Mouse (Mus musculus) ES-E14 (cell line): ENCODE measurements around the gene Smarcd3. TPM values are rescaled to one million over a fixed set of nuclear protein-coding genes. Genes with fewer than 3 reads are reported as not detected.

Source experiments
- DNase-seq: peaks from one replicate; pipeline ENCODE4 v3.0.0-alpha.2; 2013; ENCODE audit warnings: low read depth, low spot score
- H3K27ac ChIP-seq: 2 replicates; pipeline ENCODE4 v1.5.1; 2012; ENCODE audit warnings: low read depth, mild to moderate bottlenecking, low read length, moderate library complexity, mixed read lengths; ENCODE audit not compliant: poor library complexity, insufficient read depth, severe bottlenecking
- H3K36me3 ChIP-seq: 2 replicates; pipeline ENCODE4 v1.6.1; 2012; ENCODE audit warnings: mild to moderate bottlenecking, low read length, moderate library complexity, mixed read lengths; ENCODE audit not compliant: control insufficient read depth, poor library complexity, insufficient read depth, severe bottlenecking
- H3K4me1 ChIP-seq, 2 experiments: fragments of 150-350 bp in 1 of 2; sonication (generic) in 1 of 2; 2 replicates each; pipeline ENCODE4 v1.6.1; 2012; ENCODE audit warnings: low read length in 2 of 2, mild to moderate bottlenecking in 1 of 2, mixed read lengths in 1 of 2; ENCODE audit not compliant: control insufficient read depth in 2 of 2, insufficient read depth in 2 of 2, poor library complexity in 1 of 2
- H3K4me3 ChIP-seq, 2 experiments: fragments of 150-350 bp in 1 of 2; sonication (generic) in 1 of 2; 2 replicates each; pipeline ENCODE4 v1.5.1; 2012; ENCODE audit warnings: low read length in 2 of 2, low read depth in 1 of 2, mild to moderate bottlenecking in 1 of 2, mixed read lengths in 1 of 2; ENCODE audit not compliant: insufficient read depth in 1 of 2, poor library complexity in 1 of 2, severe bottlenecking in 1 of 2
- H3K9ac ChIP-seq: 2 replicates; pipeline ENCODE4 v1.6.1; 2012; ENCODE audit warnings: low read depth, mild to moderate bottlenecking, low read length, mixed read lengths; ENCODE audit not compliant: poor library complexity, insufficient read depth, severe bottlenecking
- H3K9me3 ChIP-seq: fragments of 150-350 bp; sonication (generic); 2 replicates; pipeline ENCODE4 v1.6.1; 2012; ENCODE audit warnings: low read depth, mild to moderate bottlenecking, low read length; ENCODE audit not compliant: control insufficient read depth, insufficient read depth
- CHD2 ChIP-seq: IDR thresholded peaks from 2 replicates; pipeline ENCODE4 v1.6.1; 2014; ENCODE audit warnings: mild to moderate bottlenecking, low read depth, low read length, inconsistent platforms
- HCFC1 ChIP-seq: IDR thresholded peaks from 2 replicates; pipeline ENCODE4 v1.6.1; 2012; ENCODE audit warnings: low read length, inconsistent platforms, borderline replicate concordance; ENCODE audit not compliant: insufficient read depth
- MAFK ChIP-seq: IDR thresholded peaks from 2 replicates; pipeline ENCODE4 v1.6.1; 2014; ENCODE audit warnings: mild to moderate bottlenecking, low read depth, low read length, inconsistent platforms; ENCODE audit not compliant: insufficient read depth
- ZC3H11A ChIP-seq: IDR thresholded peaks from 2 replicates; pipeline ENCODE4 v1.6.1; 2012; ENCODE audit warnings: low read depth, mild to moderate bottlenecking, inconsistent platforms, low read length, borderline replicate concordance
- ZNF384 ChIP-seq: IDR thresholded peaks from 2 replicates; pipeline ENCODE4 v1.6.1; 2012; ENCODE audit warnings: low read depth, low read length, inconsistent platforms
- in situ Hi-C, 2 experiments: fragments of 600-800 bp; cut with MboI; formaldehyde crosslinking; loops; one replicate each; pipeline ENCODE4 v1.15.1; 2025; ENCODE audit warnings: low sequenced_read_pairs in 2 of 2, inconsistent platforms in 1 of 2; ENCODE audit not compliant: unreplicated experiment in 2 of 2
- total RNA-seq: library from RNA; depleted of rRNA; stranded (reverse); fragments of 300-350 nt; gene quantifications from 2 replicates; pipeline ENCODE4 v1.2.3, GENCODE M21; 2012

The Smarcd3 gene
- total RNA-seq, 1 experiment: 4.9 TPM

DNA sequence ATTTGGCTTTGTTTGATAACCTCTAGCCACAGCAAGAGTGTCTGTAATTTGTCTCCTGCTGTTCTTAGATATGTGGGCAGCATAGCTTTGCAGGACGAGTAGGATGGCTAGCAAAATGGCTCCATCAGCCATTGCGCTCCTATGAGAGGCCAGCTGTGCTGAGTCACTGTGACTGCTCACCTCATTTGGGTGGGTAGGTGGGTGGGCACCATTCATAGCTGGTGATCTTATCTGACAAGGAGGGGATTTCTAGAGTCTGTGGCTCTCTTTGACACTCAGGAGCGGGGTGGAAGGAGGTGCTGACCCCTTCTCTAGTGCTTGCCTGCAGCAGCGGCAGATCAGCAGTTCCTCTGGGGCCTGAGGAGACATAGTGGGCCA is 37.0 kb downstream of the Smarcd3 start:
- TF ChIP-seq HCFC1 (no peak), MAFK (0 out of 2 replicates have a peak, but pooled peaks have one; percentile 47)
- in situ Hi-C loops: no loop called here
- Histone ChIP-seq H3K4me1 (peaks cover 2 to 6% of the 10 kb centered on the region in 2 experiments; a peak in 2 of 4 replicates), H3K27ac (no peak overlapping the region), H3K36me3 (peaks cover 8% of the 10 kb centered on the region; the same call in 1 of the 2 replicates), H3K4me3 (peak overlapping the region; percentile 74 to 81), H3K9me3 (no peaks in the 10 kb centered on the region), H3K9ac (peak overlapping the region; percentile 71)
- DNase-seq: no peak

- Histone ChIP-seq H3K9ac (peak within 1 kb of the TSS; percentile 71), H3K9me3 (no peaks in the 10 kb centered on the region), H3K27ac (no peak within 1 kb of the TSS), H3K4me1 (peaks cover 2 to 5% of the 10 kb centered on the region in 2 experiments; a peak in 2 of 4 replicates), H3K36me3 (peaks cover 8% of the 10 kb centered on the region; the same call in 1 of the 2 replicates), H3K4me3 (peak within 1 kb of the TSS; percentile 74 to 81)
- TF ChIP-seq ZNF384: no peak
- no peak for TF ChIP-seq ZC3H11A
- no peak for TF ChIP-seq CHD2
- no peak for TF ChIP-seq HCFC1
- TF ChIP-seq MAFK: no peak
- in situ Hi-C loops: no loop called here
- peak; percentile 79 for DNase-seq
Measured at GRCm38 (mm10) chr5:24586547-24587199, 37.5 kb downstream of the Smarcd3 start, which contains the start of gene Chpf2. Gene Chpf2 (plus strand): TSS chr5:24586741.

DNA sequence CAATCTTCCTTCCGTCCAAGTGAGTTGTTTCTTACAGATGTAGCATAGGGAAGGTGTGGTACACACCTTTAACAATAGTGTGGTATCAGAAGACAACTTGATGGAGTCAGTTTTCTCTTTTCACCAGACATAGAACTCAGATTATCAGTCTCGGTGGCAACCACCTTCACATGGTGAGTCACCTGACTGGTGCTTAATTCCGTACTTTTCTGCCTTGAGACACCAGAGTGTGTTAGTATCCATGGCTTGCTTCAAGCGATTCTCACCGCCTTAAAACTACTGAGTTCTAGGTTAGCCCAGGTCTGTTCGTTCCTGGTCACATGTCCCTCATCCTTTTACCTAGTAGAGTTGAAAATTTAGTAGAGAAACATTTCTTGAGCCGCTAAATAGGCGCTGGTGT is 38.1 kb downstream of the Smarcd3 start:
- DNase-seq: no peak
- Histone ChIP-seq H3K9ac (peak overlapping the region; percentile 35; the same call in 1 of the 2 replicates), H3K4me1 (no peaks in the 10 kb centered on the region; a peak in 1 of 4 replicates), H3K27ac (no peak overlapping the region), H3K36me3 (peaks cover 8% of the 10 kb centered on the region; the same call in 1 of the 2 replicates), H3K9me3 (no peaks in the 10 kb centered on the region), H3K4me3 (peak overlapping the region; percentile 74 to 81)
- TF ChIP-seq HCFC1: no peak
- TF ChIP-seq MAFK: no peak
- TF ChIP-seq ZC3H11A: no peak
- TF ChIP-seq ZNF384: no peak
- TF ChIP-seq CHD2: no peak
- in situ Hi-C loops: no loop called here

DNA sequence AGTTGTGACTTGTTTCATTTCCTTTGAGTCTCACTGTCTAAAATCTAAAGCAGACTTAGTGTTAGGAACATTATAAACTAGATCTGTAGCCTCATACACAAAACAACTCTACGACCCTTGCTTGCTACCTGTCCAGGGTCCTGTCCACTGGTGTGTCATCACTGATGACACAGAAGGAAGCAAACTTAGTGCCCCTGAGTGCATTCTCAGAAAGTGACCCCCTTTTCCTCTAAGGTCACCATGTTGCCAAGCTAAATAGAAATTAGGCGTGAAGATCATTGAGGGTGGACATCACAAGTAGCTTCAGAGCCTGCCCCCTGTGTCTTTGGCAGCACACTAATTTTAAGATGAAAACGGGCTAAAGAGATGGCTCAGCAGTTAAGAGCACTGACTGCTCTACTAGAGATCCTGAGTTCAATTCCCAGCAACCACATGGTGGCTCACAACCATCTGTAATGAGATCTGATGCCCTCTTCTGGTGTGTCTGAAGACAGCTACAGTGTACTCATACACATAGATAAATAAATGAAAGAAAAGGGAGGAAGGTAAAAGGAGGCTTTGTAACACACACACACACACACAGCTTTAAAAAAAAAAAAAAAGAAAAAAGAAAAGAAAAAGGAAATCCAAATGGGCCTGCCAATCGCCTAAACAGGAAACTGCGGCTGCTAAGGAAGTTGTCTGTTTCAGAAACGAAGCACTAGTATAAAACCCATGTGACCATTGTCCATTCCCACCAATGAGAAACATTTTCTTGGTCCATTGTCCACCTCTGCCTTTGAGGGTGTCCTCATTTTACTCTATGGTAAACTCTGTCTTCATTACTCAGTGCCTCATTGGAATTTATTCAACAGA is 45.9 kb downstream of the Smarcd3 start:
- H3K9me3 ChIP-seq: no peaks in the 10 kb centered on the region
- TF ChIP-seq ZC3H11A: no peak
- TF ChIP-seq CHD2: no peak
- TF ChIP-seq HCFC1: no peak
- no peak for TF ChIP-seq ZNF384
- peak overlapping the region; percentile 58 to 78 for H3K4me3 ChIP-seq
- H3K9ac ChIP-seq: no peak overlapping the region
- H3K27ac ChIP-seq: no peak overlapping the region
- peaks cover 19% of the 10 kb centered on the region for H3K36me3 ChIP-seq
- in situ Hi-C loops: no loop called here
- peaks cover 0 to 2% of the 10 kb centered on the region in 2 experiments; a peak in 1 of 4 replicates for H3K4me1 ChIP-seq
- DNase-seq: no peak
